Mouse (Mus musculus) heart, adult 18-20 months (tissue): ENCODE results near the gene Sorl1. TPM values are rescaled to one million over a fixed set of nuclear protein-coding genes. Genes with fewer than 3 reads are reported as not detected.

ENCODE experiments used
- DNase-seq, 2 experiments: peaks; one replicate each; pipeline ENCODE4 v3.0.0; 2021 to 2022; ENCODE audit warnings: mixed read lengths in 1 of 2
- total RNA-seq, 2 experiments: library from RNA; stranded (reverse); gene quantifications; 2 replicates each; pipeline ENCODE4 v1.2.3; 2021

The Sorl1 gene
- total RNA-seq, 2 experiments from 2014 or later, result 13.0 to 19.8 TPM

DNA sequence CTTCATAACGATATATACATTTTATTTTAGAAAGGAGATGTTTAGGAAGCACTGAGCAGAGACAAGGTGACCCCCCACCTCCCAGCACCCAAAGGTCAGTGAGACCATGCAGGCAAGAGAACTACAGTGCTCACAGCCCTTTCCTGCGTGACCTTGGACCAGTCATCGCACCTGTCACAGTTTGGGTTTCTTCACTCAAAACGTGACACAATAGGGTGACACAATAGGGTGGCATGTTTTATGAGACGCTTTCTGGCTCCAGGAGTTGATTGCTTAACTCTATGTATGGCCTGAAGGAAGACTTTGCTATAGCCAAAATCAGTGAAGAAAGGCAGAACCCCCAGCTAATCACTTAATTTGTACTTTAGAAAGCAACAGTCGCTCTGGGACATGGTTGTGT, 1.7 kb downstream of the Sorl1 start:
- no peak for DNase-seq

DNA sequence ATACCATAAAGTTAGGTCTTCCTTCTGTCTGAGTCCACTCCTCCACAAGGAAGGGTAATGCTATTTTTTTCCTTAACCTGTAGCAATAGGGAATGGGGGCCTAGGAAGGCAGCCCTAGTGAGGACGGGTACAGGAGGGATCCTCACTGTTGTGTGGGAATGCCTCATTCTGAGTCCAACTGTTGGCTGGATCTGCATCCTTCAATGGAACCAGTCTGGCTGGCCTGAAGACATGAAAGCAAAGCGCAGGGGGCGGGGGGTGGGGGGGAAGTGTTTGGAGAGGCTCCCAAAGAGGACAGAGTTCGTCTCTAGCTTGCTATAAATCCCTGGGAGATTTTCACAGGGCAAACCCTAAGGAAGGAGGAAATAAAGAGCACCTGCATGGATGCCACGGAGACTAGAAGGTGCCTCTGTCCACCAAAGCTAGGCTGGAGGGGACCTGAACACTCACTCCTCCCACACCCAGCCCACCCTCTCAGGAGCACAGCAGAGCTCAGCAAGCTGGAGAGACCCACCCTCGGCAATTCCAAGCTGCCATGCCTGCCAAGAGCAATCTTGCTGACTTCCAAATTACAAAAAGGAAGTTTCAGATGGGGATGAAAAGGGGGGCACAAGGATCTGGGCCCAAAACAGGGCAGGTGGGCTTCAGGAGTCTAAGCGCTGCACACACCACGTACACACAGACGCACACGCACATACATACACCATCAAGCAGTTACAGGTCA, 2.3 kb downstream of the Sorl1 start:
- no peak for DNase-seq

DNA sequence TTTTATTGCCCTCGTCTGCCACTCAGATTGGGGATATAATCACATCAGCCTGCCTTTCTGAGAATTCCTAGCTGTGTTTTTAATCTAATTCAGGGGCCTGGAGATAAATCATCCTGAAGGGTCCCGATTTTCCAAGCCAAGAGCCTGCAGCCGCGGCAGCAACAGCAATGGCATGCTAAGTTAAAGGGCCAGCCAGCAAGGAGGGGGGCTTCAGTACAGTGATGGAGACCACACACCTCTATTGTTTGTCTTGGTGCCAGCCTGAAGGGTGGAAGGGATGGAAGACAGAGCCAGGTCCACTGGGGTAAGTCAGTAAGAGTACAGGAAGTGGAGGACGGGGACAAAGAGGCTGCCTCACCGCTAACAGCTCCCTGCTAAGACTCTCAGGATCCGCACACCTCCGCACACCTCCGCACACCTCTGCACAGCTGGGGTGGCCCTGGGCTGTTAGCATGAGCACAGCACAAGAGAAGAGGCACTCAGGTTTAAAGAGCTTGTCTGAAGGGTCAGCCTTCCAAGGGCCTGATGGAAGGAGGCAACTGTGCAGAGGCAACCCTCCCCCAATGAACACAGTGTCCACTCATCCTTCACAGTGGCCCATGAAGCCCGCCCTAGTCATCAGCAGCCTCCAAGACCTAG, 7.6 kb downstream of the Sorl1 start:
- no peak for DNase-seq

DNA sequence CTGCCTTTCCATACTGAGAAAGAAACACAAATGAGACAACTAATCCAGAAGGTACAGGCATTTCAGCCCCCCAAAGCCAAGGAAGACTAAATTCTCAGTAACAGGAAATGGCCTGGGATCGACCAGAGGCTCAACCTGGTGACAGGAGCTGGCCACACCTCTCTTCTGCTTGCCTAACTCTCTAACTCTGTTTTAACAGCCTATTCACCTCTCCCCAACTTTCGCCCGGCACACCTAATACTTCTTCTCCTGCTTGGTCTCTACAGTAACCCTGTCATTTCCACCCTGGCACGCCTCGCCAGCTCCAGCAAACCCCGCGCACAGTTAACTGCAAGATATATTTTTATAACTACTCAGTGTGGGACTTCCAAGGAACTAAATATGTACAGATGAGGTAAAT, 9.0 kb downstream of the Sorl1 start:
- DNase-seq, result no peak

DNA sequence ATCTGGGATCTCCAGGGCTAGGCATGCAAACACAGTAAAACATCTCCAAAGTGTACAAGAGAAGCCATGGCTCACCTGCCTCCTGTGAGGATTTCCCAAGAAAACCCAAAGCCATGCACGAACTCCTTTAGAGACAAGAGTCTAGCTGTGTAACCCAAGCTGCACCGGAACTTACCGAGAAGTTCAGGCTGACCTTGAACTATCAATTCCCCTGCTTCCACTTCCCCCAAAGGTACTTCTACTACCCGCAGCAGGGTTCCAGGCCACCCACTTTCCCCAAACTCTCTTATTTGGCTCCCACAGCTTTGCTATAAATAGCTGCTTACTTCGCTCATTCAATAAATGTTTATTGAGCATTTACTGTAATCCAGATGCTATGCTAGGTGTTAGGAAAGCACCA, 10.8 kb downstream of the Sorl1 start:
- DNase-seq, result no peak

DNA sequence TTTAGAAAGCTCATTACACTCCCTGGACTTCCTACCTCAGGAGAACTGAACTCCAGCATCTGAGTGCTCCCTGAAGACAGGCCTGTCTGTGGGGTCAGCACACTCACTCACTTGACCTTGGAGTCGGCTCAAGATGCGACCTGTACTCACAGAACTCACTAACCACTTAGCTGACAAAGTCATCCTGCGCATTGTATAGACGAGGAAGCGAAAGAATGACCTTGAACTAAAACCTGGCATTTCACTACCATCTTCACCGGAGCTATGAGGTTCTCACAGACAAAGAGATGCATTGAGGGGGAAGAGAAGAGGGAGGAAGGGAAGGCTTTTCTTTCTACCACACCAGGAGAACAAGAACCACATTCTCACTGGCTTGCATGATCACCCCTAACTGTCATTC, 11.4 kb downstream of the Sorl1 start:
- DNase-seq, result no peak

DNA sequence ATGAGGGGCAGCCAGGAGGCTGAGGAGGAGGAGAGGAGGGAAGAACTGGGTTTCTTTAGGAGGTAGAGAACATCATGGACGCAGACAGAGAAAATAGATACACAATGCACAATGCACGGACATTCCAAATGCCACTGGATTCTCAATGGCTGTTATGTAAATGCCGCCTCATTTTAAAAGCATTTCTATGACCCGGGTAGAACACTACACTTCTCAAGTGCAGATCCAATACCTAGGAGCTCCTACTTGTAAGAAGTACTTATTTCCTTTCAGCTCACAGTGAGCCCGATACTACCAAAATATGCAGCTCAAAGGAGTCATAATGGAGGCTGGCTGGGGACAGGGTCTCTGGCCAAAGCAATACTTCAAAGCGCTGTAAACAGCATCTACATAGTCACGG, 12.8 kb downstream of the Sorl1 start:
- no peak for DNase-seq

DNA sequence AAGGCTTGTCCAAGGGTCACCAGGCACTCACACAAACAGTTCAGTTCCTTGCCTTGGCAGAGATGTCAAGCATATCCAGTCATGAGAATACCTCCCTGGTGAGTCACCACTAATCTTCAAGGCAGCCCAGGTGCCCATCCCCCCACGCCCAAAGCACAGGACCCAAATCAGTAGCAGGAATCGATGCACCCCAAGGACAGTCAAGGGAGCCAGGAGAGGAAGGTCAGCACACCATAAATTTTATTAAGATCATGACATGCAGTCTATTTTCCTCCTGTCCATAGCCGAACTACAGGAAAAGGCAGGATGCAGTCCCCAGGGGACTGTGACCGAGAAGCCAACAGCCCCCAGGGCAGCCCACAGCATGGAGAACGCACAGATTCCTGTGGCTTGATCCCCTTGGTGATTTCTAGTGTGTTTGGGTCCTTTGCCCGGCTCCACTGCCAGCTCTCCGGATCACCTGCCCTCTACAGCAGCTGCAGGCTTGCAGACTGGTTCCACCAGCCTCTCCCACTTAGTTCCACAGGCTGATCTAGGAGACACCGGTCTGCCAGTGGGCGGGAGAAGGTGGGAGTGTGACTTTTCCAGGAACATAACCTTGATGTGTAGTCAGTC, 14.2 kb downstream of the Sorl1 start:
- DNase-seq, result peak; percentile 51 to 56

DNA sequence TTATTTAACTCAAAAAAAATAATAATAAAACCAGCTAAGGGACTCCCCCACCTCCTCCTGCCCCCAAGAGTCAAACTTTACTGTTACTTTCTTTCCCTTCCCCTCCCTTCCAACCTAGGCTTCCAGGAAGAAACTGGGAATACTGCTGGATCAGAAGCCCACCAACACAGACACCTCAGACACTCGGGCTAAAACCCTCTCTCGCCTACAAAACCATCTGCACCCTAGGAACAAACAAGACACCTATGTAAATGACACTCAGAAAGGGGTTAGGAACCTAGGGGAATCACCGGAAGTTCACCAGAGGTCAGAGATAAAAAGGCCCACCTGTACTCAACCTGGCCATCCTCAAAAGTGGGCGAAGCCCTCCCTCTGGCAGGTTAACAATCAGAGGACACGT, 15.0 kb downstream of the Sorl1 start:
- DNase-seq, result no peak

DNA sequence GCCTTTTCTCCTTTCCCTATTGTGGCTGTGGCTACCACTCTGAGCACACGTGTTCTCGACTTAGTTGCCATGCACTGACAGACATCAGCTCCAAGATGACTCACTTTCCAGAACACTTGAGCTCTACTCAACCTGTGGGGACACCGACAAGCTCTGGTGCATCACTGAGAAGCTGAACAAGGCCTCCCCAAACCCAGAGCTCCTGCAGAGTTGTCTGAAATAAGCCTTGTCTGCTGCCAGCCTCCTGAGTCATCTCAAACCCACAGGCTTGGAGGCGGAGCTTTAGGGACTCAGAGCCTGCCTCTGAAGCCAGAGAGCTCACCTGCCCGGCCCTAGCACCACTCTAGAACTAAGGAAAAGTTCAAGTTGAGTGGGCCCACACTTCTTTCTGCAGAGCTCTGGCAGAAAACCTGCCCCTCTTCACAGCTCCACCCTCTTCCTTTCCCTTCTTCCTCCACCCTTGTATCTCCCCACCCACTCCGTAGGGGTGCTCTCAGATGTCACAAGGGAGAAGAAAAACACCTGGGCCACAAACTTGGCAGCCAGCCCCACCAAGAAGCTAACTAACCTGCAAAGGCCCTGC, 15.6 kb downstream of the Sorl1 start:
- peak in 1 of 2 experiments; percentile 33 for DNase-seq

DNA sequence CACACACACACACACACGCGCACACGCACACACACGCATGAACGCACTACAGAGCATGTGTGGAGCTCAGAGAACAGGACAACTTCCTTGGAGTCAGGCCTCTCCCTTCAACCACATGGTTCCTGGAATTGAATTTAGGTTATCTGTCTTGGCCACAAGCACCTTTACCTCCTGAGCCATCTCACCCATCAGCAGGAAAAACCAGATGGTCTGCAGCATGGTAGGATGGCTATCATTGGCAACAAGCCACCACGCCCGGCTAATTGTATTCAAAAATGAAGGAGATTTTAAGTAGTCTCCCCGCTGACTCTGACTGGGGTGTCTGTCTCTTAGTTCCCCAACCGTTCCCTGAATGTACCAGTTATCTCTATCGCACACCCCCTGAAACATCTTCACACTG, 17.0 kb downstream of the Sorl1 start:
- DNase-seq, result no peak

DNA sequence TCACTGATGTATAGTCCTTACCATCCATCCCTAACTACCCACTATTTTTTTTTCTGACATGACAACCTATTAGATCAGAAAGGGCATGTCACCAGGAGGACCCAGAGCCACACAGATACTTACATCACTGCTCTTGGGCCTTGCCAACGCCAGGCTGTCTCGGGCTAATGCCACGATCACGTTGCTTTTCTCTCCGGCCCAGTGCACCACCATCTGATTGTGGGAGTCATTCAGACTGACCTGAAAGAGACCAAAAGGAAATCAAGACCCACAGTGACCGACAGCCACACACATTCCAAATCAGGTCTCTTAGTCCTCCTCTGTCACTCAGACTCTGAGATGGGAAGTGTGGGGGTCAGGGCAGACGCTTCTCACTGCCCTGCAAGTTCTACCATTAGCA, 17.8 kb downstream of the Sorl1 start:
- no peak for DNase-seq

DNA sequence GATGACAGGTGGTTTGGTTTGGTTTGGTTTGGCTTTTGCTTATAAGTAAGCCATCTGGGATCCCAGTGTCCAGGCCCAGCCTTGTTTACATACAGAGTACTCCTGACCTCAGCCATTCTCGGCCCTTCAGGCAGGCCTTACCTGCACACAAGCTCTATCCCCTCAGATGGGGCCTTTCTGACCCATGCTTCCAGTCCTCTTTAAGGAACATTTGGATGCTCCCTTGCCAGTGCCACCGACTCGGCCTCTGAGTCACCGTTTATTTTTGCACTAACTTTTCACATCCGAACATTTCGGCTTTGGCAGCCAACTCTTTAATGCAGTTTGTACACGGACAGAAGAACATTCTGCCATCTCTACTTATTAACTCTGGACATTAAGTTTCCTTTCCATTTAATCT, 20.6 kb downstream of the Sorl1 start:
- peak; percentile 39 to 48 for DNase-seq

DNA sequence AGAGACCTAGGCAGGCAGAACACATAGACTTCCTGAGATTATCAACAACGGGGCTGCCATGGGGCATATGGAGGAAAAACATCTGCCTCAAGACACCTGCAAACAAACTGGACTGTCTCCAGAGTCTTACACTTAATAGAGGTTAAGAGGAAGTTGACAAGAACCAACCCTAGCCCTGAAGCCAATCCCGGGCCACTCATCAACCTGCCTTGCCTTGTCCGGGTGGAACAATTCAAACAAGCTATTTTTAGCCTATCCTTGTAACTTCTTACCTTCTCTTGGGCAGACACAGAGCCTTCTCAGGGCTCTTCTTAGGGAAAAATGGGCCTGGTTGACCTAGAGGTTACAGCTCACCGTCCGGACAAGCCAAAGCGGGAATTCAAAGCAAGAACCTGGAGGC, 22.1 kb downstream of the Sorl1 start:
- no peak for DNase-seq

DNA sequence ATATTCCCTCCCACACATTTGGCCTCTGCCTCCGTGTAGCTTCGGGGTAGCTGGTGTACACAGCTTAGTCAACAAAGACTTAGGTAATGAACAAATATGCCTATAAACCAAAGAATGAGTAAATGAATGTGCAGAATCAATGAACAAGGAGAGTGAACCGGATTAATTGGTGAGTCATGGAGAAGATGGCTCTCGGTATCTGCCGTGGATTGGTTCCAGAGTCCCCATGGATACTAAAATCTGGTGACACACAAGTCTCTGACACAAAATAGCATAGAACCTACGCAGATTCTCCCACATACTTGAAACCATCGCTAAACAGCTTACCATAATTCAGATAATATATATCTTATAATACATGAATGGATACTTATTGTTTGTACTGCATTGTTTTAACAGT, 22.8 kb downstream of the Sorl1 start:
- no peak for DNase-seq

DNA sequence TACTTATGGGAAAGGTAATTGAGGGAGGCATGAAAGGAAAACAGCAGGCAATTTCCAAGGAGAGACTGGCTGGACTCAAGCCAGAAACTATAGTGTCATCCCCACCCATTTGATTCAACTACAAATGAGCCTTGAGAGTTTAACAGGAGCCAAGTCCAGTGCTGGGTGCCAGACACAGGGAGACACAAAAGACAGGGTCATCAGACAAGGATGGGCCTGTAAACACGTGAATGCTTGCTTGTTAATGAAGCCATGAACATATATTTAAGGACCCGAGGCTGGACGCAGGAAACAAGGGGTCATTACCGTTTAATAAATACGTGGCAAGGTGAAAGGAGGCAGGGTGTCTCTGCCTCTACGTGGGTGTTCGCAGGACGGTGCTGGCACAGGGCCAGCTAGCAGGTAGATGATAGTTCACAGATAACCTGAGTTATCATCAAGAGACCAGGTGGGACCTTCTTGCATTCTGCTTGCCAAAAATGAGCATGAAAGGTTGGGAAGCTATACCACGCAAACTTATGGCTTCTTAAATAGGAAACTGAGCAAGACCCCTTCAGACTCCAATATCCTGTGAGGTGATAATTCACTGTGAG, 23.4 kb downstream of the Sorl1 start:
- no peak for DNase-seq

DNA sequence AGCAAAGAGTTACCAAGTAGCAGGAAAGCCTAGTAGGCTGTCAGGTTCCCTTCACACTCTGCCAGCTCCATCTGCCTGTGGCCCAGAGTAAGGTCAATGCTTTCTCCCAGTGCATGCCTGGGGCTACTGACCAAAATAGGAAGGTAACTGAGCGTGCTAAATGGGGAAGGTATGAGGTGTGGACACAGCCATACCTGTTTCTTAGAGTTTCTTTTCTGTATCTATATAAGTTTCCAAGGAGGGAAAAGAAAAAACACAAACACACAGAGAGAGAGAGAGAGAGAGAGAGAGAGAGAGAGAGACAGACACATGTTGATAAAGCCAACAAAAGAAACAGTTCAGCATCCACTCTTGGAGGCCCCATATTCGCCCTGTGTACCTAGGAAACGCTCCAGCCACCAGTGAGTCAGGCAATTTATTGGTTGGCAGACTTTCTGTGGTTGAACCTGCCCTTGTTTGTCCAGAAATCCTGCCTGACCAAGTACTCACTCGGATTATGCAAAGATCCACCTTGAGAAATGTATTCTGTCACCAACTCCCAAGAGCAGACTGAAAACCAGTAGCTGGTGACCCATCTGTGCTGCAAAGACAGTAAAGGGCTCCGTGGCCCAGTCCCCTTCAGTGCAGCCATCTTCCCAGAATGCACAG, 25.5 kb downstream of the Sorl1 start:
- no peak for DNase-seq

DNA sequence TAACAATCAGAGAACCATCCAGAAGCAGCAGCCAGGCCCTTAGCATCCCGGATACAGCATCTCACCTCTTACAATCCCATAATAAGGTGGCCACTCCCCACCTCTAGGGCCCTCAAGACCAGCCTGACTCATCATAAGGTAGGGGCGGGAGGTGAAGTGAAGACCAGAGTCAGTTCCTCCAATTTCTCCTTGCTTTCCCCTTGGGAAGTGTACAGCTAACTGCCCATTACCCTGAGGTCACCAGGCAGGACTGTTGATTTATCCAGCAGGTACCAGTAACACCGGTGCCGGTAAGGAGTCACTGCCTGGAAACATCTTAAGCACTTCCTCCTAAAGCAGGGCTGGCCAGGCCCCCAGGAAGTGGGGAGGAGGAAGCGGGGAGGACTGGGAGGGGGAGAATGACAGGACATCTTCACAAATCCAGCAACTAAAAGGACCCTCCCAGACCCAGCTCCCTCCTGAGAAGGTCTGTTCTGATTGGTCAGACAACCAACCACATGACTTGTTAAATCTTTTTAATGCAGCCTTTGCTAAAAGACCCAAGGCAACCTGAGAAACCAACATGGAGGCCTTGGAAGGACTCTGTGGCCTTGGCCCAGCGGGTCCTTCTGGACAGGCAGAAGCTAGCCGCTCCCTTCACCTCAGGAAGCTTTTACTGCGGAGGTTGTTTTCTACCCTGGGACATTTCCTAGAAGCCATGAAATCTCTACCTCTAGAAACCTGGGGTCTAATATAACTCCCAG, 26.2 kb downstream of the Sorl1 start:
- DNase-seq, result no peak

DNA sequence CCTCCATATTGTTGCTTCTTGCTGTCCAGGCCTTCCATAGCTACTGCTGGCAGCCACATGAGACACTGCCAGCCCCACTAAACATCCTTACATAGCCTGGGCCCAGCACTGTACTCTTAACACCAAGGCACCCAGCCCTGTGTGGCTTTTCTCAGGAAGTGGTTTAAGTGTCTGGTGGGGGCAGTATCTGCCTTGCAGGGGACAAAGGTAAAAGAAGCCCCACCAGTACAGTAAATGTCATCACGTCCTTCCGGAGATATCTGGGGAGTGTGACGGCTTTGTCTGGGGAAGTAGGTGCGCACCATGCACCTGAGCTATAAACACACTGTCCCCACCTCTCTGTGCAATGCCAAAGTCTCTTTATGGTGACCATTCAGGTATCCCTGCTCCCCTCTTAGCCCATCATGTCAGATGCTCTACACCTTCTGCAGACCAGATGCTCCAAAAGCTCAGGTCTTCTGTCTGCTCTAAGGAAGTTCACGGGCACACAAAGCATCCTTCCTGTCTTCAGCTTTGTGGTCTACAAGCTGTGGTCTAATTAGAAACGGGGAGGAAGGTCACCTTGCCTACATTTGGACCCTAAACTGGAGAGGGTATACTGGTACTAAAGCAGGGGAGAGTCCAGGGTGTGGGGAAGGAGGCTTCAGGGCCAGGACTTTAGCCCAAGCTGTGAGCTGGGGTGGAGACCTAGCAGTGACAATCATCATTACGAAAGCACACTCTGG, 26.9 kb downstream of the Sorl1 start:
- no peak for DNase-seq

DNA sequence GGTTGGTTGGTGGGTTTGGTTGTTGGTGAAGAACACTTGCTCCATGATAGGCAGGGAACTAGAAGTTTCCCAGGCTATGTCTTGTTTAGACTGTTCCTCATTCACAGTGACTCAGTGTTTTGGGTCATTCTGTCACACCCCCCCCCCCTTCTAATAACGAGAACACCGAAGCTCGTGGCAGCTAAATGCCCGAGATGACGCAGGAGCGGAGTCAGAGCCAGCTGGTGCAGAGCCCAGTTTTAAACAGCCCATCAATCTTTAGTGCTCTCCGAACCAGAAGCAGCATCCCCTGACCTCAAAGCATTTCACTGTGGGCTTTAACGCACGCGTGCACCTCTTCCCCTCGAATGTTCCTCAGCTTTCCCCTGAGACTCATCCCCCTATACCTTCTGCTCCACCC, 29.3 kb downstream of the Sorl1 start:
- peak; percentile 59 to 61 for DNase-seq

DNA sequence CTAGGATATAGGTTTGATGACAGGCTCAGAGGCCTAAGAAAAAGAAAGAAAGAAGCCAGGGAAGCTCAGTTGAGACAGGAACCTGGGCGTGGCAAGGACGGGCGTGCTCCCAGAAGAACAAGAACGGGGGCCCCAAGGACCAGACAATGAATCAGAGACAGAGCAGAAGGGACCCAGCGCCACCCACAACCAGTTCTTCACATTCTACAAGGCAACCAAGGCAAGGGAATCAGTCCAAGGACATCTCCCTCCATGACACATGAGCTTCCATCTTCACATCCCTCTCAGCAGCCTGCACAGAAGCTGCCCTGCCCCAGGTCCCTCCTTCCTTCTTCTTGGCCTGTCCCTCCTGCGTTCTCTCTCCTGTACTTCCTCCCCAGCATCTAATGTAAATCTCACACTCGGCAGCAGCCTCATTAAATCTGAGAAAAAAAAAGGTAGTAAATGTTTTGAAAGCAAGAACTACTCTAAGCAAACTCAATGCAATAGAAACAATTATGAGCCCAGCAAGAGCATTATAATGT, 30.0 kb downstream of the Sorl1 start:
- DNase-seq, result no peak
